Mouse (Mus musculus) forebrain, embryonic 13.5 days (tissue): ENCODE measurements around the gene 4930539E08Rik. TPM values are rescaled to one million over a fixed set of nuclear protein-coding genes. Genes with fewer than 3 reads are reported as not detected.
A peak's percentile ranks its signal among the peaks of the same experiment; 100 is the strongest.

Experiments used
- ATAC-seq: fragments of 200-750 bp; cut with Nextera tagmentation; 2 replicates; pipeline ENCODE4 v1.8.0; 2017
- H3K27ac ChIP-seq: fragments of 300-500 bp; sonication (generic); 2 replicates; pipeline ENCODE4 v1.5.1; 2015; ENCODE audit warnings: inconsistent platforms, mild to moderate bottlenecking, moderate library complexity
- H3K27me3 ChIP-seq: fragments of 300-500 bp; sonication (generic); 2 replicates; pipeline ENCODE4 v1.6.1; 2015; ENCODE audit warnings: mild to moderate bottlenecking, inconsistent platforms
- H3K36me3 ChIP-seq: fragments of 300-500 bp; sonication (generic); 2 replicates; pipeline ENCODE4 v1.6.1; 2015; ENCODE audit warnings: mild to moderate bottlenecking, inconsistent platforms; ENCODE audit not compliant: poor library complexity, severe bottlenecking
- H3K4me1 ChIP-seq: fragments of 300-500 bp; sonication (generic); 2 replicates; pipeline ENCODE4 v1.6.1; 2015; ENCODE audit warnings: inconsistent platforms
- H3K4me2 ChIP-seq: fragments of 300-500 bp; sonication (generic); 2 replicates; pipeline ENCODE4 v1.6.1; 2015; ENCODE audit warnings: inconsistent platforms, mild to moderate bottlenecking, moderate library complexity
- H3K4me3 ChIP-seq: fragments of 300-500 bp; sonication (generic); 2 replicates; pipeline ENCODE4 v1.5.1; 2015; ENCODE audit warnings: mild to moderate bottlenecking, inconsistent platforms
- H3K9ac ChIP-seq: fragments of 300-500 bp; sonication (generic); 2 replicates; pipeline ENCODE4 v1.6.1; 2015; ENCODE audit warnings: mild to moderate bottlenecking, inconsistent platforms
- H3K9me3 ChIP-seq: fragments of 300-500 bp; sonication (generic); replicated peaks from 2 replicates; pipeline ENCODE4 v1.6.1; 2016; ENCODE audit warnings: inconsistent platforms
- WGBS: fragments of 180-500 bp; shearing (Covaris S2); methylation state at CpG from one replicate; pipeline ENCODE4 v1.1.7; 2015; 5-methylcytosine and 5-hydroxymethylcytosine counted together
- polyA plus RNA-seq: library from polyadenylated mRNA; unstranded; fragments of >200 nt; fragmentation: Nextera tagmentation; extraction: Ambion mirVana; gene quantifications from 2 replicates; pipeline ENCODE4 v1.2.1, GENCODE M21; 2015

The 4930539E08Rik gene
- polyA plus RNA-seq, 1 experiment from 2014 or later = 0.15 TPM

GRCm38 (mm10) chr17:28926866-28927635 lies 11.9 kb upstream of the 4930539E08Rik start:
- Histone ChIP-seq H3K4me1 (peaks cover 10% of the 10 kb centered on the region), H3K27ac (no peak overlapping the region), H3K36me3 (no peaks in the 10 kb centered on the region), H3K9ac (no peak overlapping the region), H3K4me3 (no peak overlapping the region), H3K27me3 (no peaks in the 10 kb centered on the region), H3K4me2 (no peak overlapping the region), H3K9me3 (no peaks in the 10 kb centered on the region)
- ATAC-seq = peak; percentile 41
- 48% methylated on average over 15 of the region's 15 CpGs for WGBS

DNA sequence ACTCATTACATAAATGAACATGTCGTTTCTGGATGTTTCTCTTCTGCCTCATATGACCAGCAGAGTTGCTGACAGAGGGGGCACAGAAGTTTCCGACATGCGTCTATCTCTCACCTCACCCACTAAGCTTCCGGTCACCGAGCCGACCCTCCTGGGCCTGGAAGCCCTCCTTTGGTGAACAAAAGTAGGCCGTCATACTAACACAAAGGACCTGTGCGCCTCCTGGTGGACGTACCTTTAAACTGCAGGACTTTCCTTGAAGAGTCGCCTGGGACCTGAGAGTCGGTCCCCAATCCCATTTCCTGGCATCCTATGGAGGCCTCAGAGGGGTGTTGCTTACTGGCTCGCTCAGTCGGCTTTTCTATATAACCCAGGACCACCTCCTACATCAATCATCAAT lies 11.3 kb upstream of the 4930539E08Rik start:
- 0 out of 2 replicates have a peak, but pooled peaks have one; percentile 38 for ATAC-seq
- no peaks in the 10 kb centered on the region for H3K36me3 ChIP-seq
- WGBS = 14% methylated on average over 13 of the region's 13 CpGs
- no peaks in the 10 kb centered on the region for H3K9me3 ChIP-seq
- H3K27ac ChIP-seq = no peak overlapping the region
- no peaks in the 10 kb centered on the region for H3K27me3 ChIP-seq
- peaks cover 10% of the 10 kb centered on the region for H3K4me1 ChIP-seq
- H3K9ac ChIP-seq = no peak overlapping the region
- no peak overlapping the region for H3K4me3 ChIP-seq
- no peak overlapping the region for H3K4me2 ChIP-seq

- no peak overlapping the region for H3K4me3 ChIP-seq
- no peaks in the 10 kb centered on the region for H3K9me3 ChIP-seq
- no peaks in the 10 kb centered on the region for H3K27me3 ChIP-seq
- H3K36me3 ChIP-seq = no peaks in the 10 kb centered on the region
- H3K27ac ChIP-seq = no peak overlapping the region
- no peak overlapping the region for H3K4me2 ChIP-seq
- peaks cover under 1% of the 10 kb centered on the region for H3K4me1 ChIP-seq
- WGBS = 84% methylated on average over 8 of the region's 8 CpGs
- no peak for ATAC-seq
- no peak overlapping the region for H3K9ac ChIP-seq
Measured at GRCm38 (mm10) chr17:28924957-28925595, 10.0 kb upstream of the 4930539E08Rik start.

DNA sequence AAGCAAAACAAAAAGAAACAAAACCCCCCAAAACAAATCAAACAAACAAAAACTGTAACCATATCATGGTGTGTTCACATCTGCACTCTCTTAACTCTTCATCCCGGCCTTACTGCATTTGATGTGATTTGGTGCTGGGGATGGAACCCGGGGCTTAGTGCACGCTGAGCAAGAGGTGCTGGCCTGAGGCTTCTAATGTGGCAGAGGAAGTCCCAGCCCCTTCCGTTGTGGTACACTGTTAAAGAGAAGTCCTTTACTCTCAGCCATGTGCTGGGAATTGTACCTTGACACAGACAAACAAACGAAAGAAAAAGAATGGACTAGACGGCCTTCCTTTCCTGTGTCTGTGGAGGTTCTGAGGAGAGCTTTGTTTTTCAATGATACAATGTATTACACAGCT lies 7.0 kb upstream of the 4930539E08Rik start:
- H3K9me3 ChIP-seq = no peaks in the 10 kb centered on the region
- H3K27ac ChIP-seq = no peak overlapping the region
- no peaks in the 10 kb centered on the region for H3K4me1 ChIP-seq
- 74% methylated on average over 6 of the region's 6 CpGs for WGBS
- no peak overlapping the region for H3K4me3 ChIP-seq
- no peaks in the 10 kb centered on the region for H3K36me3 ChIP-seq
- H3K4me2 ChIP-seq = no peak overlapping the region
- ATAC-seq = no peak
- no peaks in the 10 kb centered on the region for H3K27me3 ChIP-seq
- H3K9ac ChIP-seq = no peak overlapping the region

DNA sequence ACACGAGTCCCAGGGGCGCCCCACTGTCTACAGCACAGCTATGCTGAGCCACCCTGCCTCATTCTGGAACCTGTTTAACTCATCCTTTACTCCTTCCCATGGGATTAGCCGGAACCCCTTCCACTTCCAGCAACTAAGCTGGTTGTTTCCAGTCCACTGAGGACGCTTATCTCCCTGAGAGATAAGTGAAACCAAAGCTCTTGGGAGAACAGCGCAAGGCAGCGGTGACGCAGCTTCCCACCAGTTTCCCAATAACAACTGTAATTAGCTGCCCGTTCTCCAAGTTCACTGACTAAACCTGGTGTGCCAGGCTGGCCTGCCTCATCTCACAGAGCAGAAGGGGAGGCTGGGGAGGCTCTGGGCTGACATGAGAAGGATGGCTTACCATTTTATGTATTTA lies 6.0 kb upstream of the 4930539E08Rik start:
- H3K9me3 ChIP-seq = no peaks in the 10 kb centered on the region
- no peak overlapping the region for H3K9ac ChIP-seq
- no peak for ATAC-seq
- H3K27ac ChIP-seq = no peak overlapping the region
- no peaks in the 10 kb centered on the region for H3K4me1 ChIP-seq
- no peak overlapping the region for H3K4me3 ChIP-seq
- H3K27me3 ChIP-seq = no peaks in the 10 kb centered on the region
- no peak overlapping the region for H3K4me2 ChIP-seq
- 69% methylated on average over 8 of the region's 8 CpGs for WGBS
- H3K36me3 ChIP-seq = no peaks in the 10 kb centered on the region

DNA sequence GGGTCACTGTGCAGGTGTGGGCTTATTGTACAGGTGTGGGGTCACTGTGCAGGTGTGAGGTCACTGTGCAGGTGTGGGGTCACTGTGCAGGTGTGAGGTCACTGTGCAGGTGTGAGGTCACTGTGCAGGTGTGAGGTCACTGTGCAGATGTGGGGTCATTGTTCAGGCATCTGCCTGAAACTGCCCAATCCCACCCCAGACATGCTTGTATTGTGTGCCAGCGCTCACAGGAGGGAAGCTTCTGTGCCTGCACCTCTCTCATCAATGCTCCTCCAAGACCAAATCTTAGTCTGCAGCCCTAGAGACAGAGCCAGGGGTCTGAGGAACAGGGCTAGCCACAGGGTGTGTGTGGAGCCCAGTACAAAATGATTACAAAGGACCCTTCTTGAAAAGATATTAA lies 1.4 kb upstream of the 4930539E08Rik start:
- Histone ChIP-seq H3K4me2 (no peak overlapping the region), H3K4me1 (no peaks in the 10 kb centered on the region), H3K9me3 (no peaks in the 10 kb centered on the region), H3K9ac (no peak overlapping the region), H3K4me3 (no peak overlapping the region), H3K36me3 (no peaks in the 10 kb centered on the region), H3K27ac (no peak overlapping the region), H3K27me3 (no peaks in the 10 kb centered on the region)
- 100% methylated on average over 1 of the region's 1 CpGs for WGBS
- ATAC-seq = no peak

- Histone ChIP-seq H3K4me3 (no peak overlapping the region), H3K36me3 (no peaks in the 10 kb centered on the region), H3K4me1 (peaks cover 9% of the 10 kb centered on the region; the same call in 1 of the 2 replicates), H3K27ac (no peak overlapping the region), H3K9ac (no peak overlapping the region), H3K4me2 (no peak overlapping the region), H3K9me3 (no peaks in the 10 kb centered on the region), H3K27me3 (peaks cover 17% of the 10 kb centered on the region)
- WGBS = 77% methylated on average over 6 of the region's 6 CpGs
- no peak for ATAC-seq
Measured at GRCm38 (mm10) chr17:28913940-28914339, 1.2 kb downstream of the 4930539E08Rik start.

GRCm38 (mm10) chr17:28913200-28913599 lies 1.9 kb downstream of the 4930539E08Rik start:
- H3K27ac ChIP-seq = no peak overlapping the region
- peaks cover 21% of the 10 kb centered on the region for H3K27me3 ChIP-seq
- no peak overlapping the region for H3K4me3 ChIP-seq
- WGBS = 81% methylated on average over 5 of the region's 5 CpGs
- H3K9ac ChIP-seq = no peak overlapping the region
- no peaks in the 10 kb centered on the region for H3K9me3 ChIP-seq
- no peak for ATAC-seq
- H3K4me1 ChIP-seq = peaks cover 9% of the 10 kb centered on the region; the same call in 1 of the 2 replicates
- H3K4me2 ChIP-seq = no peak overlapping the region
- H3K36me3 ChIP-seq = no peaks in the 10 kb centered on the region

GRCm38 (mm10) chr17:28910139-28910538 lies 5.0 kb downstream of the 4930539E08Rik start:
- H3K27me3 ChIP-seq = peaks cover 21% of the 10 kb centered on the region

DNA sequence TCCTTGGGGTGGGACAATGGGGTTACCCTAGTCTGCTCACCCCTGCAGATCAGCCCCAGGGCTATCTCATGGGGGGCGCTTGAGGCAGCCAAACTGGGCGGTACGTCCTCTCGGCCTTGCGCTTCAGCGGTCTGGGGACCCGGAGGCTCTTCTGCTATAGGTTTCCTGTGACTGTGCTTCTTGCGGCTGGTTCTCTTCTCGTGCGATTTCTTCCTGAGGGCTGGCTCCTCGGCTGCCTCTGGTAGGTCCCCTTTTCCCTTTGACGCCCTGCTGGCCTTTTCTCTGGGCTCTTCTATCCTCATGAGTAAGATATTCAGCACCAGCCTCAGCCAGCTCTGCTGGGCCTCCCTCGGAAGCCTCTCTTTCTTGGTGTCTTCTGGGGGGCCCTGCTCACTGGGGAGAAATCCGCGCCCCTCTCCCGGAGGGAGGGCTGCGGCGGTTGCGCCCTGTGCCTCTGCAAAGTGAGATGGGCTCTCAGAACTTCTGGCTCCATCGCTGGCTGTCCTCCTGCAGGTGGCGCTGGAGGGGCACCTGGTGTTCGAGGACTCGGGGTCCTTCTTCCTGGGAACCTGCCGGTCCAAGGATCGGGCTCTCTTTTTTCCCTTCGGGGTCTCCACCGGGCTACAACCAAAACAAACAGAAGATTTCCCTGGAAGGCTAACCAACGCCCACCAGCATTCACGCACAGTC lies 5.7 kb downstream of the 4930539E08Rik start:
- H3K4me1 ChIP-seq = peaks cover 18% of the 10 kb centered on the region
- H3K27ac ChIP-seq = no peak overlapping the region
- no peak for ATAC-seq
- peak overlapping the region; percentile 21 for H3K4me3 ChIP-seq
- peak overlapping the region; percentile 55 for H3K9ac ChIP-seq
- H3K36me3 ChIP-seq = no peaks in the 10 kb centered on the region
- H3K4me2 ChIP-seq = peak overlapping the region; percentile 55
- peaks cover 21% of the 10 kb centered on the region for H3K27me3 ChIP-seq
- 11% methylated on average over 29 of the region's 29 CpGs for WGBS
- no peaks in the 10 kb centered on the region for H3K9me3 ChIP-seq

More at GRCm38 (mm10) chr17:28910139-28910538, 5.0 kb downstream of the 4930539E08Rik start:
- 19% methylated on average over 7 of the region's 7 CpGs for WGBS
- H3K4me2 ChIP-seq = peak overlapping the region; percentile 55; the same call in 1 of the 2 replicates
- H3K36me3 ChIP-seq = no peaks in the 10 kb centered on the region
- H3K4me1 ChIP-seq = peaks cover 11% of the 10 kb centered on the region
- ATAC-seq = no peak
- no peaks in the 10 kb centered on the region for H3K9me3 ChIP-seq
- no peak overlapping the region for H3K9ac ChIP-seq
- no peak overlapping the region for H3K4me3 ChIP-seq
- no peak overlapping the region for H3K27ac ChIP-seq

- H3K27ac ChIP-seq = no peak overlapping the region
- 66% methylated on average over 7 of the region's 7 CpGs for WGBS
- H3K9me3 ChIP-seq = no peaks in the 10 kb centered on the region
Measured at GRCm38 (mm10) chr17:28907959-28908358, 7.2 kb downstream of the 4930539E08Rik start.

DNA sequence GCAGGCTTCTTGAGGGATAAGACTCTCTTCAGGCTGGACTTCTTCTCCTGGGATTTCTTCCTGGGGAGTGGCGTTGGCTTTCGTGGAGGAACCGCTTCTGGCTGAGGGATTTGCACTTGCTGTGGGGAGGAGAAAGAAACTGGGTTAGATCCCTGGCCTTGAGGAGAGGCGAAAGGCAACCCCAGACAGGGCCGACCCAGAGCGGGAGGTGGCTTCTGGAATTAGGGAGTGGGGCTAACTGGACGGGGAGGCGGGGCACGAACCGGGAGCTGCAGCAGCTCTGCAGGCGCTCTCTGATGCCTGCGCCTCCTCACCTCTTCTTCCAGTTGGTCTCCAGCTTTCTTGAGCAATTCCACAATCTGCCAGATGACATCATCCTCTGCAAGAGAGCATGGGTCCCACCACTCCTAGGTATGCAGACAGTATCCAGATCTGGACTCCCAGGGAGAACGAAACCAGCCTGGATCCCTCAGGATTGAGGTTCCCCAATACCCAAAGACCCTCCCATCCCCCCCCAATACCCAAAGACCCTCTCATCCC lies 9.7 kb downstream of the 4930539E08Rik start:
- ATAC-seq = no peak
- Histone ChIP-seq H3K4me2 (no peak overlapping the region), H3K27me3 (peaks cover 20% of the 10 kb centered on the region), H3K4me3 (no peak overlapping the region), H3K4me1 (peaks cover 19% of the 10 kb centered on the region), H3K27ac (no peak overlapping the region), H3K9ac (no peak overlapping the region), H3K36me3 (no peaks in the 10 kb centered on the region), H3K9me3 (no peaks in the 10 kb centered on the region)
- WGBS = 62% methylated on average over 13 of the region's 13 CpGs

More at GRCm38 (mm10) chr17:28907959-28908358, 7.2 kb downstream of the 4930539E08Rik start:
- Histone ChIP-seq H3K9ac (no peak overlapping the region), H3K4me1 (peaks cover 19% of the 10 kb centered on the region), H3K36me3 (no peaks in the 10 kb centered on the region), H3K4me3 (no peak overlapping the region), H3K4me2 (no peak overlapping the region), H3K27me3 (peaks cover 21% of the 10 kb centered on the region)
- ATAC-seq = no peak
